Mouse (Mus musculus) forebrain, embryonic 12.5 days (tissue): ENCODE measurements around the gene Sorcs3. TPM values are rescaled to one million over a fixed set of nuclear protein-coding genes. Genes with fewer than 3 reads are reported as not detected.
A peak's percentile ranks its signal among the peaks of the same experiment; 100 is the strongest.

ENCODE experiments used
- ATAC-seq: fragments of 200-750 bp; cut with Nextera tagmentation; 2 replicates; pipeline ENCODE4 v1.8.0; 2017; ENCODE audit warnings: moderate TSS enrichment; ENCODE audit not compliant: low FRiP score
- H3K27ac ChIP-seq: fragments of 300-500 bp; sonication (generic); 2 replicates; pipeline ENCODE4 v1.5.1; 2016; ENCODE audit warnings: mild to moderate bottlenecking
- H3K27me3 ChIP-seq: fragments of 300-500 bp; sonication (generic); 2 replicates; pipeline ENCODE4 v1.6.1; 2016; ENCODE audit warnings: mild to moderate bottlenecking
- H3K36me3 ChIP-seq: fragments of 300-500 bp; sonication (generic); replicated peaks from 2 replicates; pipeline ENCODE4 v1.6.1; 2016; ENCODE audit warnings: mild to moderate bottlenecking
- H3K4me1 ChIP-seq: fragments of 300-500 bp; sonication (generic); 2 replicates; pipeline ENCODE4 v1.6.1; 2016
- H3K4me2 ChIP-seq: fragments of 300-500 bp; sonication (generic); 2 replicates; pipeline ENCODE4 v1.6.1; 2016; ENCODE audit warnings: mild to moderate bottlenecking, moderate library complexity
- H3K4me3 ChIP-seq: fragments of 300-500 bp; sonication (generic); replicated peaks from 2 replicates; pipeline ENCODE4 v1.5.1; 2016; ENCODE audit warnings: mild to moderate bottlenecking
- H3K9ac ChIP-seq: fragments of 300-500 bp; sonication (generic); 2 replicates; pipeline ENCODE4 v1.6.1; 2016; ENCODE audit warnings: mild to moderate bottlenecking
- H3K9me3 ChIP-seq: fragments of 300-500 bp; sonication (generic); 2 replicates; pipeline ENCODE4 v1.6.1; 2016
- WGBS: fragments of 180-500 bp; shearing (Covaris S2); methylation state at CpG from one replicate; pipeline ENCODE4 v1.1.7; 2016; 5-methylcytosine and 5-hydroxymethylcytosine counted together
- polyA plus RNA-seq: library from polyadenylated mRNA; unstranded; fragments of >200 nt; fragmentation: Nextera tagmentation; extraction: Ambion mirVana; gene quantifications from 2 replicates; pipeline ENCODE4 v1.2.1, GENCODE M21; 2016

Gene Sorcs3
- polyA plus RNA-seq, 1 experiment from 2014 or later = 5.5 TPM

GRCm38 (mm10) chr19:48300440-48301231 lies 94.8 kb downstream of the Sorcs3 start:
- 11% methylated on average over 14 of the region's 14 CpGs for whole genome bisulfite sequencing
- H3K27me3 ChIP-seq = peaks cover 3% of the 10 kb centered on the region; the same call in 1 of the 2 replicates
- H3K4me3 ChIP-seq = no peak overlapping the region
- no peaks in the 10 kb centered on the region for H3K36me3 ChIP-seq
- no peak overlapping the region for H3K9ac ChIP-seq
- H3K4me2 ChIP-seq = peak overlapping the region; percentile 17; the same call in 1 of the 2 replicates
- H3K4me1 ChIP-seq = peaks cover 15% of the 10 kb centered on the region
- peak overlapping the region; percentile 42; the same call in 1 of the 2 replicates for H3K27ac ChIP-seq
- H3K9me3 ChIP-seq = no peaks in the 10 kb centered on the region
- ATAC-seq = no peak; the same call in 1 of the 2 replicates

- H3K27ac ChIP-seq = 0 out of 2 replicates have a peak overlapping the region, but pooled peaks have one; percentile 42
- H3K27me3 ChIP-seq = peaks cover 3% of the 10 kb centered on the region; the same call in 1 of the 2 replicates
- no peak overlapping the region for H3K9ac ChIP-seq
- H3K9me3 ChIP-seq = no peaks in the 10 kb centered on the region
- peaks cover 15% of the 10 kb centered on the region for H3K4me1 ChIP-seq
- WGBS = 38% methylated on average over 3 of the region's 3 CpGs
- no peak overlapping the region for H3K4me3 ChIP-seq
- H3K4me2 ChIP-seq = no peak overlapping the region
- no peak for ATAC-seq
- no peaks in the 10 kb centered on the region for H3K36me3 ChIP-seq
These were observed 95.5 kb downstream of the Sorcs3 start for GRCm38 (mm10) chr19:48301300-48301699.

- Histone ChIP-seq H3K36me3 (no peaks in the 10 kb centered on the region), H3K4me1 (peaks cover 7% of the 10 kb centered on the region; the same call in 1 of the 2 replicates)
- 80% methylated on average over 8 of the region's 8 CpGs for WGBS
These were observed 102.5 kb downstream of the Sorcs3 start for GRCm38 (mm10) chr19:48308341-48308740.

GRCm38 (mm10) chr19:48309531-48310337 lies 103.9 kb downstream of the Sorcs3 start:
- no peaks in the 10 kb centered on the region for H3K9me3 ChIP-seq
- H3K4me2 ChIP-seq = peak overlapping the region; percentile 15; the same call in 1 of the 2 replicates
- H3K27ac ChIP-seq = 0 out of 2 replicates have a peak overlapping the region, but pooled peaks have one; percentile 25
- peaks cover 11% of the 10 kb centered on the region; the same call in 1 of the 2 replicates for H3K27me3 ChIP-seq
- 47% methylated on average over 15 of the region's 15 CpGs for WGBS
- H3K36me3 ChIP-seq = no peaks in the 10 kb centered on the region
- ATAC-seq = peak; percentile 85; the same call in 1 of the 2 replicates
- H3K4me1 ChIP-seq = peaks cover 7% of the 10 kb centered on the region; the same call in 1 of the 2 replicates
- H3K4me3 ChIP-seq = no peak overlapping the region
- no peak overlapping the region for H3K9ac ChIP-seq

More at GRCm38 (mm10) chr19:48308341-48308740, 102.5 kb downstream of the Sorcs3 start:
- Histone ChIP-seq H3K9me3 (no peaks in the 10 kb centered on the region), H3K4me3 (no peak overlapping the region), H3K4me2 (no peak overlapping the region), H3K27me3 (peaks cover 11% of the 10 kb centered on the region; the same call in 1 of the 2 replicates), H3K9ac (no peak overlapping the region), H3K27ac (no peak overlapping the region)
- no peak for ATAC-seq

- Histone ChIP-seq H3K36me3 (no peaks in the 10 kb centered on the region), H3K27me3 (peaks cover 11% of the 10 kb centered on the region; the same call in 1 of the 2 replicates), H3K4me1 (peaks cover 7% of the 10 kb centered on the region; the same call in 1 of the 2 replicates), H3K9ac (no peak overlapping the region), H3K9me3 (no peaks in the 10 kb centered on the region), H3K27ac (no peak overlapping the region), H3K4me2 (no peak overlapping the region), H3K4me3 (no peak overlapping the region)
- peak; percentile 74; the same call in 1 of the 2 replicates for ATAC-seq
- 32% methylated on average over 6 of the region's 6 CpGs for WGBS
These were observed 104.5 kb downstream of the Sorcs3 start for GRCm38 (mm10) chr19:48310338-48310710.

- Histone ChIP-seq H3K9ac (no peak overlapping the region), H3K27me3 (no peaks in the 10 kb centered on the region; the same call in 1 of the 2 replicates), H3K36me3 (no peaks in the 10 kb centered on the region), H3K4me2 (no peak overlapping the region), H3K4me1 (peaks cover 7% of the 10 kb centered on the region; the same call in 1 of the 2 replicates), H3K27ac (no peak overlapping the region), H3K9me3 (no peaks in the 10 kb centered on the region), H3K4me3 (no peak overlapping the region)
- no peak for ATAC-seq
- WGBS = 92% methylated on average over 9 of the region's 9 CpGs
These were observed 108.0 kb downstream of the Sorcs3 start for GRCm38 (mm10) chr19:48313776-48314175.

GRCm38 (mm10) chr19:48327115-48327514 lies 121.3 kb downstream of the Sorcs3 start:
- ATAC-seq = no peak
- no peak overlapping the region for H3K4me2 ChIP-seq
- no peak overlapping the region for H3K9ac ChIP-seq
- no peak overlapping the region for H3K27ac ChIP-seq
- H3K27me3 ChIP-seq = no peaks in the 10 kb centered on the region
- H3K36me3 ChIP-seq = no peaks in the 10 kb centered on the region
- WGBS = 34% methylated on average over 6 of the region's 6 CpGs
- H3K4me3 ChIP-seq = no peak overlapping the region
- H3K9me3 ChIP-seq = no peaks in the 10 kb centered on the region
- peaks cover 11% of the 10 kb centered on the region for H3K4me1 ChIP-seq

- H3K9ac ChIP-seq = no peak overlapping the region
- 0 out of 2 replicates have a peak, but pooled peaks cover 1% of the 10 kb centered on the region for H3K27me3 ChIP-seq
- ATAC-seq = no peak
- no peak overlapping the region for H3K27ac ChIP-seq
- H3K4me3 ChIP-seq = no peak overlapping the region
- H3K36me3 ChIP-seq = no peaks in the 10 kb centered on the region
- no peaks in the 10 kb centered on the region for H3K9me3 ChIP-seq
- 79% methylated on average over 8 of the region's 8 CpGs for WGBS
- H3K4me1 ChIP-seq = peaks cover 11% of the 10 kb centered on the region
- H3K4me2 ChIP-seq = no peak overlapping the region
These were observed 122.3 kb downstream of the Sorcs3 start for GRCm38 (mm10) chr19:48328171-48328570.

- no peak overlapping the region for H3K27ac ChIP-seq
- ATAC-seq = no peak
These were observed 125.8 kb downstream of the Sorcs3 start for GRCm38 (mm10) chr19:48331640-48332039.

GRCm38 (mm10) chr19:48333085-48333484 lies 127.3 kb downstream of the Sorcs3 start:
- Histone ChIP-seq H3K36me3 (no peaks in the 10 kb centered on the region), H3K9ac (no peak overlapping the region), H3K27ac (no peak overlapping the region), H3K4me2 (no peak overlapping the region), H3K4me3 (no peak overlapping the region), H3K4me1 (no peaks in the 10 kb centered on the region), H3K9me3 (no peaks in the 10 kb centered on the region), H3K27me3 (0 out of 2 replicates have a peak, but pooled peaks cover 3% of the 10 kb centered on the region)
- no peak for ATAC-seq
- 84% methylated on average over 2 of the region's 2 CpGs for WGBS

More at GRCm38 (mm10) chr19:48331640-48332039, 125.8 kb downstream of the Sorcs3 start:
- H3K9ac ChIP-seq = no peak overlapping the region
- H3K4me3 ChIP-seq = no peak overlapping the region
- H3K9me3 ChIP-seq = no peaks in the 10 kb centered on the region
- peaks cover 11% of the 10 kb centered on the region for H3K4me1 ChIP-seq
- H3K36me3 ChIP-seq = no peaks in the 10 kb centered on the region
- WGBS = 10% methylated on average over 1 of the region's 1 CpGs
- 0 out of 2 replicates have a peak, but pooled peaks cover 3% of the 10 kb centered on the region for H3K27me3 ChIP-seq
- H3K4me2 ChIP-seq = no peak overlapping the region

- Histone ChIP-seq H3K9ac (no peak overlapping the region), H3K9me3 (no peaks in the 10 kb centered on the region), H3K4me1 (no peaks in the 10 kb centered on the region), H3K4me2 (no peak overlapping the region), H3K27me3 (0 out of 2 replicates have a peak, but pooled peaks cover 3% of the 10 kb centered on the region), H3K36me3 (no peaks in the 10 kb centered on the region), H3K4me3 (no peak overlapping the region), H3K27ac (0 out of 2 replicates have a peak overlapping the region, but pooled peaks have one; percentile 8)
- WGBS = 77% methylated on average over 6 of the region's 6 CpGs
- ATAC-seq = no peak
These were observed 131.6 kb downstream of the Sorcs3 start for GRCm38 (mm10) chr19:48337461-48337860.

GRCm38 (mm10) chr19:48338098-48338497 lies 132.3 kb downstream of the Sorcs3 start:
- Histone ChIP-seq H3K9ac (no peak overlapping the region), H3K4me3 (no peak overlapping the region), H3K27ac (no peak overlapping the region), H3K4me1 (peaks cover 2% of the 10 kb centered on the region; the same call in 1 of the 2 replicates), H3K9me3 (no peaks in the 10 kb centered on the region), H3K27me3 (0 out of 2 replicates have a peak, but pooled peaks cover 2% of the 10 kb centered on the region), H3K4me2 (no peak overlapping the region), H3K36me3 (no peaks in the 10 kb centered on the region)
- WGBS = 94% methylated on average over 5 of the region's 5 CpGs
- ATAC-seq = no peak
